Mouse (Mus musculus): Measurements from ENCODE around the gene Nars2. TPM values are rescaled to one million over a fixed set of nuclear protein-coding genes. Genes with fewer than 3 reads are reported as not detected.
A peak's percentile ranks its signal among the peaks of the same experiment; 100 is the strongest.

The Nars2 gene
- polyA plus RNA-seq, 1 experiment from 2014 or later, result 14.3 TPM

DNA sequence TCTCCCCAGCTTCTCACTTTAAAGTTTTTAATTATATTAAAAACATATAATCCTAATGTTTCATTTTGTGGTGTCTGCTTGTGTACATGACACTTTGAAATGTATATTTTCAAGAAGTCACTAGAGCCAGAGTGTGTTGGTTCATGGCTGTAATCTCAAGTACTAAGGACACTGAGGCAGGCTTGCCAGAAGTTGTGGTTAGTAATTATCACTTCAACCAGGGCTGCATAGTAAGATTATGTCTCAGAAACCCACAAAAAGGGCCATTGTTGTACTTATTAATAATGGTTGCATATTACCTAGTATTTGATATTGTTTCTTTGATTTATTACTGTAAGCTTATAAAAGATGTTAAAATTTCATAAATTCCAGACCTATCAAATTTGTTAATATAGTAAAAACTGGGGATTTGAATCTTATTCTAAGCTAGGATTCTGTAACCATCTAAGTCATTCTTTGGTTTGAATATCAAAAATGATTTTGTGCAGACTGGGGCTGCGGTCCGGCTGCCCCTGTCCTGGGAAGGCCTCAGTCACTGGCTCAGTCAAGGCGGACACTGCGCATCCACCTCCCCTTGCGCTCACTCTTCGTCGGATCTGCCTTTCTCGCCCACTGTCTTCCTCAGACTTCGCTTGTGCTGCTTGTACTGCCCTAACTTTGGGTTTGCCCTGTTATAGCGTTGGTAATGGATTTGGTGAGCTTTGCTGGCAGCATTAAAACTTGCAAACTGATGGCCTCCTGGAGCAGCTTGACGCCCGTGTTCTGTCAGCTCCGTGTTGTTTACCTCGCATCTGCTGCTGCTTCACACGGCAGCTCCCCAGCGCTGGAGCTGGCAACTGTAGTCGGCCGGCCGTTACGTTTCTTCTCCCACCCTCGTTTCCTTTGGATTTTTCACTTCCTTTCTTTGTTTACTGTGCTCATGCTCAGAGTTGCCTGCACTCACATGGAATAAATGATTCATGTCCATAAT is 20.0 kb downstream of the Nars2 start:
- Histone ChIP-seq H3K4me3 (replicated peaks) (no peak overlapping the region), H3K9me3 (replicated peaks) (no peaks in the 10 kb centered on the region), H3K4me2 (peak overlapping the region; percentile 48), H3K36me3 (replicated peaks) (peaks cover 19% of the 10 kb centered on the region), H3K27ac (replicated peaks) (peak overlapping the region; percentile 19; the same call in 1 of the 2 replicates), H3K9ac (no peak overlapping the region; the same call in 1 of the 2 replicates), H3K27me3 (no peaks in the 10 kb centered on the region), H3K4me1 (replicated peaks) (peaks cover 39% of the 10 kb centered on the region)
- 36% methylated on average over 21 of the region's 21 CpGs for WGBS (ENCODE audit: insufficient replicate concordance)
- 0 out of 2 replicates have a peak, but pooled peaks have one; percentile 22 for ATAC-seq (ENCODE audit: insufficient read depth)

GRCm38 (mm10) chr7:96972138-96972904 is 21.0 kb downstream of the Nars2 start:
- peak overlapping the region; percentile 41; the same call in 1 of the 2 replicates for H3K27ac ChIP-seq (replicated peaks)
- ATAC-seq (ENCODE audit: insufficient read depth), result peak; percentile 56
- H3K9me3 ChIP-seq (replicated peaks), result no peaks in the 10 kb centered on the region
- 0 out of 2 replicates have a peak overlapping the region, but pooled peaks have one; percentile 3 for H3K4me3 ChIP-seq (replicated peaks)
- peaks cover 39% of the 10 kb centered on the region for H3K4me1 ChIP-seq (replicated peaks)
- 24% methylated on average over 8 of the region's 8 CpGs for WGBS (ENCODE audit: insufficient replicate concordance)
- peaks cover 24% of the 10 kb centered on the region for H3K36me3 ChIP-seq (replicated peaks)
- H3K27me3 ChIP-seq, result no peaks in the 10 kb centered on the region
- no peak overlapping the region; the same call in 1 of the 2 replicates for H3K9ac ChIP-seq
- H3K4me2 ChIP-seq, result peak overlapping the region; percentile 48

- no peaks in the 10 kb centered on the region for H3K27me3 ChIP-seq
- H3K4me1 ChIP-seq (replicated peaks), result peaks cover 25% of the 10 kb centered on the region
- 76% methylated on average over 5 of the region's 5 CpGs for whole genome bisulfite sequencing (ENCODE audit: insufficient replicate concordance)
- ATAC-seq (ENCODE audit: insufficient read depth), result no peak
- H3K36me3 ChIP-seq (replicated peaks), result peaks cover 20% of the 10 kb centered on the region
- no peak overlapping the region for H3K4me2 ChIP-seq
- no peak overlapping the region for H3K9ac ChIP-seq
- H3K4me3 ChIP-seq (replicated peaks), result no peak overlapping the region
- no peaks in the 10 kb centered on the region for H3K9me3 ChIP-seq (replicated peaks)
- no peak overlapping the region for H3K27ac ChIP-seq (replicated peaks)
Observed at GRCm38 (mm10) chr7:96975914-96976313, 24.6 kb downstream of the Nars2 start.

DNA sequence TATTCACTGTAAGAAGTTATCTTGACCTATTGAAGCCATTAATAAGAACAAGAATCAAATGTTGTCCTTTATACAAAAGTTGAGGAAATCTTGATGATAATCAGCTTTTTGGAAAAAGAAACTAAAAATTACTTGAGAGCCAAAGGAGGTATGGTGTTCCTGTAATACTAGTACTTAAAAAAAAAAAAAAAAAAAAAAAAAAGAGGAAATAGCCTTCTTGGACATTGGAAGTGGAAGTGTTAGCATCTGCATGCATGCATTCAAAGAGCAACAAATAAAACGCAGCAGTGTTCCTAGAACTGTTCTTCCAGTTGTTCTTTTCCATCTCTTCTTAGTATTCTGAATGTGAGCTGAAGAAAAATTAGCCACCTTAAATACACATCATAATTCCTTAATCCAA is 25.9 kb downstream of the Nars2 start:
- H3K4me1 ChIP-seq (replicated peaks), result peaks cover 13% of the 10 kb centered on the region
- H3K9me3 ChIP-seq (replicated peaks), result no peaks in the 10 kb centered on the region
- H3K36me3 ChIP-seq (replicated peaks), result peaks cover 20% of the 10 kb centered on the region
- no peak for ATAC-seq (ENCODE audit: insufficient read depth)
- no peak overlapping the region for H3K27ac ChIP-seq (replicated peaks)
- H3K9ac ChIP-seq, result no peak overlapping the region
- no peak overlapping the region for H3K4me2 ChIP-seq
- no peak overlapping the region for H3K4me3 ChIP-seq (replicated peaks)
- H3K27me3 ChIP-seq, result no peaks in the 10 kb centered on the region
- 60% methylated on average over 1 of the region's 1 CpGs for WGBS (ENCODE audit: insufficient replicate concordance)

DNA sequence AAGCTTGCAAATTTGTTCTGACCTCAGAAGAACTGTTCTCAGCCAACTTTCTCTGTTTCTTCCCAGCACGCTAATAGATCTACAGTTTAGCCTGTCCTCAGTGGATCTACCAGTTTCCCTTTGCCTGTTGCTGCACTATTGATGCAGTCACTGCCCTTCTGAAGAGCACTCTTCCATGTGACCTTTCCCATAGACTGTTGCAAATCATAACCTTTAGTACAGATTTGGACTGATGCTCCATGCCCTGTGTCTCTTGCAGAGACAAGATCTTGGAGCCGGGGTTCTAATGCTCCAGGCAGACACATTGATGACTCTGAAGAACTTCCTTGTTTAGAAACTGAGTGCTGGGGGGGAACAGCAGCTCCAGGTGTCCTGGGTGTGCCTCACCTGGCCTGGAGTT is 30.1 kb downstream of the Nars2 start:
- Histone ChIP-seq H3K36me3 (replicated peaks) (peaks cover 4% of the 10 kb centered on the region; the same call in 1 of the 2 replicates), H3K4me3 (replicated peaks) (no peak overlapping the region)
- no peak for ATAC-seq (ENCODE audit: insufficient read depth)

GRCm38 (mm10) chr7:96983660-96984347 is 32.5 kb downstream of the Nars2 start:
- Histone ChIP-seq H3K27ac (replicated peaks) (no peak overlapping the region), H3K9ac (no peak overlapping the region), H3K36me3 (replicated peaks) (no peaks in the 10 kb centered on the region), H3K4me1 (replicated peaks) (peaks cover 9% of the 10 kb centered on the region; the same call in 1 of the 2 replicates), H3K4me3 (replicated peaks) (no peak overlapping the region), H3K27me3 (no peaks in the 10 kb centered on the region), H3K9me3 (replicated peaks) (no peaks in the 10 kb centered on the region), H3K4me2 (no peak overlapping the region)
- no peak for ATAC-seq (ENCODE audit: insufficient read depth)
- WGBS (ENCODE audit: insufficient replicate concordance), result 66% methylated on average over 7 of the region's 7 CpGs

More for the DNA sequence above, 30.1 kb downstream of the Nars2 start:
- Histone ChIP-seq H3K4me2 (no peak overlapping the region), H3K4me1 (replicated peaks) (no peaks in the 10 kb centered on the region), H3K9me3 (replicated peaks) (no peaks in the 10 kb centered on the region), H3K27ac (replicated peaks) (no peak overlapping the region), H3K9ac (no peak overlapping the region), H3K27me3 (no peaks in the 10 kb centered on the region)
- 75% methylated on average over 2 of the region's 2 CpGs for WGBS (ENCODE audit: insufficient replicate concordance)

DNA sequence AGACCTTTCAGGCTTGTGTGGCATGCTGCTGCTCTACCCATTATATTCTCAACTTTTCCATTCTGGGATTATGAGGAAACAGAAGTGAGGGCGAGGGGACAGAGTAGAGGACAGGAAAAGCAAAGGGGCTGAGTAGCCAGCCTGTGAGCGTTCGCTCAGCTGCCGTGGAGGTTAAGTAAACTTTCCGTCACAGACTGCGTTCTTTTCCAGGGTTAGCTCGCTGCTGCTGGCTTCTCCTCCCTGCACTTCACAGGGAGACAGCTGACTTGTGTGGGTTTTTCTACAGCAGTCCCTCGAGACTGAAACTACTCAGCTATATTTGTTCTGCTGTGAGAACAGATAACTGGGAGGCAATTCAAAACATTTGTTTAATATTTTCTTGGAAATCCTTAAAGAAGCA is 34.5 kb downstream of the Nars2 start:
- H3K9ac ChIP-seq, result no peak overlapping the region
- peaks cover 9% of the 10 kb centered on the region; the same call in 1 of the 2 replicates for H3K4me1 ChIP-seq (replicated peaks)
- H3K27ac ChIP-seq (replicated peaks), result 0 out of 2 replicates have a peak overlapping the region, but pooled peaks have one; percentile 24
- no peaks in the 10 kb centered on the region for H3K9me3 ChIP-seq (replicated peaks)
- 0 out of 2 replicates have a peak overlapping the region, but pooled peaks have one; percentile 5 for H3K4me2 ChIP-seq
- no peaks in the 10 kb centered on the region for H3K36me3 ChIP-seq (replicated peaks)
- no peaks in the 10 kb centered on the region for H3K27me3 ChIP-seq
- no peak overlapping the region for H3K4me3 ChIP-seq (replicated peaks)
- 52% methylated on average over 8 of the region's 8 CpGs for WGBS (ENCODE audit: insufficient replicate concordance)
- ATAC-seq (ENCODE audit: insufficient read depth), result no peak

DNA sequence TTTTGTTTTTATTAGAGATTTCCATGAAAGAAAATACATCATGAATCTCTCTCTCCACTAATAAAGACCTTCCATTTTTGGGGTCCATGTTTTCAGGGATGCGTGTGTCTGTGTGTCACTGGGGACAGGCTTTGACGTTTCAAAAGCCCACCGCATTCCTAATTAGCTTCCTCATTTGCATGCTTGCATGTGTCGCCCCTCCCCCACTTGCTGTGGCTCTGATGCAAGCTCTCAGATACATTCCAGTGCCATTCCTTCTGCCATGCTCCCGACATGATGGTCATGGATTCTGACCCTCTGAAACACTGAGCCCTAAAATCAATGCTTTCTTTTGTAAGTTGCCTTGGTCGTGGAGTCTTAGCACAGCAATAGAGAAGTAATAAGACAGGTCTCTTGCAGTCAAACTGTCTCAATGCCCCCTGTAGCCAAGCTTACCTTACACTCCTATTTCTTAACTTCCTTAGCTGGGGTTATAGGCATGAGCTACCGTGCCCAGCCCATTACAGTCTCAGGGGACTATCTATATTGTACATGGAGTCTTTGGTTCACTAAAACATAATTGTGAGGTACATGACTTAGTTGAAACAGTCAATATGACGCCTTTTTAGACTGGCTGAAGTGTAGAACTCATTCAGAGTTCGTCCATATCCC is 35.6 kb downstream of the Nars2 start:
- Histone ChIP-seq H3K9me3 (replicated peaks) (no peaks in the 10 kb centered on the region), H3K9ac (no peak overlapping the region), H3K4me1 (replicated peaks) (peaks cover 9% of the 10 kb centered on the region; the same call in 1 of the 2 replicates), H3K4me2 (no peak overlapping the region), H3K36me3 (replicated peaks) (no peaks in the 10 kb centered on the region), H3K4me3 (replicated peaks) (no peak overlapping the region), H3K27me3 (no peaks in the 10 kb centered on the region), H3K27ac (replicated peaks) (no peak overlapping the region)
- ATAC-seq (ENCODE audit: insufficient read depth), result no peak
- WGBS (ENCODE audit: insufficient replicate concordance), result 51% methylated on average over 9 of the region's 9 CpGs

DNA sequence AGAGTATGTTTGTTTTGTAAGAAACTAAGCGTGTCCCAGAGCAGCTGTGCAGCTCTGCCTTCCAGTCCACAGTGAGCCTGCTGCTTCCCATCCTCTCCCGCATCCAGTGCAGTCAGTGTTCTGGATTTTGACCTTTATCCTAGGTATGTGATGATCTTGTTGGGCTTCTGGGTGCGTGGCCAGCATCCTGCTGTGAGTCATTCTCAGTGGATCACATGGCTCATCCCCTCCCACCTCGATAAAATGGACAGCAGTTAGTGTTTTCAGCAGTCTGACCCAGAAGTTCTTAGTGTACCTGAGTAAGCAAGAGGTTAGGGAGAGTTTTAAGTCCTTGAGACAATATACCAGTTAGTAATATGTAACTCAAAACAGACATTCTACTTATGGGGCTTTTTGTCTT is 36.4 kb downstream of the Nars2 start:
- Histone ChIP-seq H3K4me1 (replicated peaks) (peaks cover 9% of the 10 kb centered on the region; the same call in 1 of the 2 replicates), H3K27ac (replicated peaks) (no peak overlapping the region), H3K9me3 (replicated peaks) (no peaks in the 10 kb centered on the region), H3K4me2 (no peak overlapping the region), H3K36me3 (replicated peaks) (no peaks in the 10 kb centered on the region), H3K27me3 (no peaks in the 10 kb centered on the region), H3K4me3 (replicated peaks) (no peak overlapping the region), H3K9ac (no peak overlapping the region)
- 65% methylated on average over 4 of the region's 4 CpGs for WGBS (ENCODE audit: insufficient replicate concordance)
- ATAC-seq (ENCODE audit: insufficient read depth), result no peak

GRCm38 (mm10) chr7:97012956-97013355 is 61.7 kb downstream of the Nars2 start:
- peaks cover 7% of the 10 kb centered on the region for H3K4me1 ChIP-seq (replicated peaks)
- H3K27me3 ChIP-seq, result no peaks in the 10 kb centered on the region
- WGBS (ENCODE audit: insufficient replicate concordance), result 18% methylated on average over 3 of the region's 3 CpGs
- 0 out of 2 replicates have a peak, but pooled peaks cover 4% of the 10 kb centered on the region for H3K36me3 ChIP-seq (replicated peaks)
- H3K27ac ChIP-seq (replicated peaks), result no peak overlapping the region
- no peak overlapping the region for H3K4me2 ChIP-seq
- no peak overlapping the region for H3K4me3 ChIP-seq (replicated peaks)
- no peak for ATAC-seq (ENCODE audit: insufficient read depth)
- no peak overlapping the region for H3K9ac ChIP-seq
- no peaks in the 10 kb centered on the region for H3K9me3 ChIP-seq (replicated peaks)

Data from liver, embryonic 15.5 days (tissue).